Mouse (Mus musculus): Measurements from ENCODE around the gene Heatr1. TPM values are rescaled to one million over a fixed set of nuclear protein-coding genes. Genes with fewer than 3 reads are reported as not detected.

Heatr1 gene
- polyA plus RNA-seq (2015; fragmentation: Nextera tagmentation; extraction: Ambion mirVana) = 5.0 and 5.4 TPM in 2 replicates

- peaks cover 9% of the 10 kb centered on the region for H3K4me1 ChIP-seq (ENCODE audit: insufficient read depth)
- H3K9me3 ChIP-seq (ENCODE audit: low read length) = no peaks in the 10 kb centered on the region
- ATAC-seq (peak; percentile 97), DNase-seq (peak; percentile 95)
- H3K36me3 ChIP-seq (replicated peaks; ENCODE audit: insufficient read depth, low read length) = peaks cover 17% of the 10 kb centered on the region
- H3K4me3 ChIP-seq (ENCODE audit: low read depth, low read length) = peak within 1 kb of the TSS; percentile 90
- H3K9ac ChIP-seq (replicated peaks) = peak within 1 kb of the TSS; percentile 80
- H3K4me2 ChIP-seq (ENCODE audit: low read depth, low read length) = peak within 1 kb of the TSS; percentile 93
- H3K27me3 ChIP-seq (ENCODE audit: insufficient read depth, low read length) = no peaks in the 10 kb centered on the region
- WGBS (ENCODE audit: insufficient replicate concordance) = under 1% methylated on average over 43 of the region's 43 CpGs
- H3K27ac ChIP-seq (ENCODE audit: low read depth) = peak within 1 kb of the TSS; percentile 71
- 0 out of 2 replicates have a peak, but pooled peaks have one; percentile 37 for TF ChIP-seq EP300 (IDR thresholded peaks at IDR 0.05; ENCODE audit: low read depth)
- TF ChIP-seq CTCF (IDR thresholded peaks at IDR 0.05; ENCODE audit: low read depth) = no peak
These were observed at the start of gene Heatr1 for GRCm38 (mm10) chr13:12394609-12395505. Gene Heatr1 (plus strand): TSS chr13:12395027.

- Histone ChIP-seq H3K4me1 (ENCODE audit: insufficient read depth) (no peaks in the 10 kb centered on the region), H3K4me3 (ENCODE audit: low read depth, low read length) (no peak overlapping the region), H3K27ac (ENCODE audit: low read depth) (no peak overlapping the region), H3K9ac (replicated peaks) (no peak overlapping the region), H3K4me2 (ENCODE audit: low read depth, low read length) (no peak overlapping the region), H3K27me3 (ENCODE audit: insufficient read depth, low read length) (no peaks in the 10 kb centered on the region), H3K9me3 (ENCODE audit: low read length) (no peaks in the 10 kb centered on the region), H3K36me3 (replicated peaks; ENCODE audit: insufficient read depth, low read length) (no peaks in the 10 kb centered on the region)
- 48% methylated on average over 3 of the region's 3 CpGs for WGBS (ENCODE audit: insufficient replicate concordance)
- DNase-seq = no peak
- no peak for TF ChIP-seq EP300 (IDR thresholded peaks at IDR 0.05; ENCODE audit: low read depth)
- TF ChIP-seq CTCF (IDR thresholded peaks at IDR 0.05; ENCODE audit: low read depth) = no peak
- ATAC-seq = no peak
These were observed 48.0 kb upstream of the Heatr1 start for GRCm38 (mm10) chr13:12346837-12347236.

- H3K9me3 ChIP-seq (ENCODE audit: low read length) = no peaks in the 10 kb centered on the region
- H3K4me1 ChIP-seq (ENCODE audit: insufficient read depth) = no peaks in the 10 kb centered on the region
- no peak overlapping the region for H3K4me2 ChIP-seq (ENCODE audit: low read depth, low read length)
- H3K27ac ChIP-seq (ENCODE audit: low read depth) = no peak overlapping the region
- no peak overlapping the region for H3K4me3 ChIP-seq (ENCODE audit: low read depth, low read length)
- no peaks in the 10 kb centered on the region for H3K27me3 ChIP-seq (ENCODE audit: insufficient read depth, low read length)
- no peak overlapping the region for H3K9ac ChIP-seq (replicated peaks)
- WGBS (ENCODE audit: insufficient replicate concordance) = 40% methylated on average over 13 of the region's 13 CpGs
- no peak for TF ChIP-seq EP300 (IDR thresholded peaks at IDR 0.05; ENCODE audit: low read depth)
- TF ChIP-seq CTCF (IDR thresholded peaks at IDR 0.05; ENCODE audit: low read depth) = no peak
- DNase-seq = no peak
- no peaks in the 10 kb centered on the region for H3K36me3 ChIP-seq (replicated peaks; ENCODE audit: insufficient read depth, low read length)
- no peak for ATAC-seq
These were observed 45.5 kb upstream of the Heatr1 start for GRCm38 (mm10) chr13:12349197-12349824.

GRCm38 (mm10) chr13:12356184-12356583, 38.6 kb upstream of the Heatr1 start:
- no peak overlapping the region for H3K27ac ChIP-seq (ENCODE audit: low read depth)
- 31% methylated on average over 4 of the region's 4 CpGs for WGBS (ENCODE audit: insufficient replicate concordance)
- ATAC-seq (no peak), DNase-seq (no peak)
- no peaks in the 10 kb centered on the region for H3K4me1 ChIP-seq (ENCODE audit: insufficient read depth)
- H3K36me3 ChIP-seq (replicated peaks; ENCODE audit: insufficient read depth, low read length) = no peaks in the 10 kb centered on the region
- TF ChIP-seq CTCF (IDR thresholded peaks at IDR 0.05; ENCODE audit: low read depth) = no peak
- TF ChIP-seq EP300 (IDR thresholded peaks at IDR 0.05; ENCODE audit: low read depth) = no peak
- no peak overlapping the region for H3K9ac ChIP-seq (replicated peaks)
- H3K4me2 ChIP-seq (ENCODE audit: low read depth, low read length) = no peak overlapping the region
- no peaks in the 10 kb centered on the region for H3K9me3 ChIP-seq (ENCODE audit: low read length)
- no peak overlapping the region for H3K4me3 ChIP-seq (ENCODE audit: low read depth, low read length)
- H3K27me3 ChIP-seq (ENCODE audit: insufficient read depth, low read length) = no peaks in the 10 kb centered on the region

GRCm38 (mm10) chr13:12357554-12357953, 37.3 kb upstream of the Heatr1 start:
- WGBS (ENCODE audit: insufficient replicate concordance) = 78% methylated on average over 5 of the region's 5 CpGs
- H3K27ac ChIP-seq (ENCODE audit: low read depth) = no peak overlapping the region
- TF ChIP-seq EP300 (IDR thresholded peaks at IDR 0.05; ENCODE audit: low read depth) = no peak
- no peak for TF ChIP-seq CTCF (IDR thresholded peaks at IDR 0.05; ENCODE audit: low read depth)
- H3K4me3 ChIP-seq (ENCODE audit: low read depth, low read length) = no peak overlapping the region
- no peak for ATAC-seq
- H3K27me3 ChIP-seq (ENCODE audit: insufficient read depth, low read length) = no peaks in the 10 kb centered on the region
- H3K4me1 ChIP-seq (ENCODE audit: insufficient read depth) = no peaks in the 10 kb centered on the region
- H3K9ac ChIP-seq (replicated peaks) = no peak overlapping the region
- H3K4me2 ChIP-seq (ENCODE audit: low read depth, low read length) = no peak overlapping the region
- DNase-seq = no peak
- no peaks in the 10 kb centered on the region for H3K36me3 ChIP-seq (replicated peaks; ENCODE audit: insufficient read depth, low read length)
- no peaks in the 10 kb centered on the region for H3K9me3 ChIP-seq (ENCODE audit: low read length)

GRCm38 (mm10) chr13:12361486-12361885, 33.3 kb upstream of the Heatr1 start:
- Histone ChIP-seq H3K4me3 (ENCODE audit: low read depth, low read length) (no peak overlapping the region), H3K9me3 (ENCODE audit: low read length) (no peaks in the 10 kb centered on the region), H3K36me3 (replicated peaks; ENCODE audit: insufficient read depth, low read length) (no peaks in the 10 kb centered on the region), H3K4me2 (ENCODE audit: low read depth, low read length) (no peak overlapping the region), H3K9ac (replicated peaks) (no peak overlapping the region), H3K27me3 (ENCODE audit: insufficient read depth, low read length) (no peaks in the 10 kb centered on the region), H3K27ac (ENCODE audit: low read depth) (no peak overlapping the region), H3K4me1 (ENCODE audit: insufficient read depth) (no peaks in the 10 kb centered on the region)
- DNase-seq (no peak), ATAC-seq (no peak)
- no peak for TF ChIP-seq CTCF (IDR thresholded peaks at IDR 0.05; ENCODE audit: low read depth)
- 74% methylated on average over 4 of the region's 4 CpGs for WGBS (ENCODE audit: insufficient replicate concordance)

Data from liver, postnatal 0 days (tissue).